Mouse (Mus musculus) G1E (cell line): Measurements from ENCODE around the gene Cdc42bpg.

Source experiments
- CTCF ChIP-seq: IDR thresholded peaks from 2 replicates; pipeline ENCODE4 v1.5.1; 2012; ENCODE audit warnings: low read depth, low read length, inconsistent platforms, mixed read lengths
- POLR2AphosphoS5 ChIP-seq: IDR thresholded peaks from 2 replicates; pipeline ENCODE4 v1.6.1; 2012; ENCODE audit warnings: low read depth, low read length, inconsistent platforms; ENCODE audit not compliant: insufficient replicate concordance

DNA sequence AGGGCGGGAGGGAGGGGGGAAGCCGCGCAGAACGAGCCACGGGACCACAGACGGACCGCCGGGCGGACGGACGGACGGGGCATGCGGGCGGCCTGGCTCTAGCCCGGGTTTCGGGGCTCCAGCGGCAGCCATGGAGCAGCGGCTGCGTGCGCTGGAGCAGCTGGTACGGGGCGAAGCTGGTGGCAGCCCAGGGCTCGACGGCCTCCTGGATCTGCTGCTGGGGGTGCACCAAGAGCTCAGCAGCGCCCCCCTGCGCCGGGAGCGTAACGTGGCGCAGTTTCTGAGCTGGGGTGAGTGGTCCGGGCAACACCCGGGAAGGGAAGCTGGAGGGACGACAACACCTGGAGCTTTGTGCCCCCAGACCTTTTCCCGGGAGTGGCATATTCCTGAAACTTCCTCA lies 330 bp downstream of the Cdc42bpg start:
- peak; percentile 77 for TF ChIP-seq CTCF
- no peak for TF ChIP-seq POLR2AphosphoS5
